Mouse (Mus musculus) frontal cortex, adult 2 months (tissue): ENCODE measurements around the gene Tsr3. TPM values are rescaled to one million over a fixed set of nuclear protein-coding genes. Genes with fewer than 3 reads are reported as not detected.

Experiments
- DNase-seq, 2 experiments: peaks; one replicate each; pipeline ENCODE4 v3.0.0; 2022; ENCODE audit warnings: low spot score in 1 of 2; ENCODE audit errors: extremely low spot score in 1 of 2
- polyA plus RNA-seq: library from polyadenylated mRNA; depleted of rRNA; stranded (reverse); fragments of >200 nt; gene quantifications from 2 replicates; pipeline ENCODE4 v1.2.3, GENCODE M21; 2012; rRNA removed

Gene Tsr3
- polyA plus RNA-seq, 1 experiment: 41.4 TPM

DNA sequence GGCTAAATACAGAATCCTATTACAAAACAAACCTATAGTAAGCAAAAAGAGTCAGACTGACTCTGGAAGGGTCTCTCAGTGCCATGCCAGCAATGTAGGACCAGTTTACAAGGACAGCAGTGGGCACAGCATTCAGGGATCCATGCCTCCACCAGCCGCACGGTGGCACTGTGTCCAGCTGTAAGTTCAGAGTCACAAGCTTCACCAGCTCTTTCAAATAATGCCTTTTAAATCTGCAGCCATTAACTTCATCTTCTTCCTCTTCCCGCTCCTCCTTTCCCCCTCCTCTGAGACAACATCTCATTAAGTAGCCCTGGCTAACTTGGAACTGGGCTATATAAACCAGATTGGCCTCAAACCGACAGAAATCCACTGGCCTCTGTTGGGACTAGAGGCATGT is 48.9 kb downstream of the Tsr3 start:
- DNase-seq: peak in 1 of 2 experiments; percentile 61

DNA sequence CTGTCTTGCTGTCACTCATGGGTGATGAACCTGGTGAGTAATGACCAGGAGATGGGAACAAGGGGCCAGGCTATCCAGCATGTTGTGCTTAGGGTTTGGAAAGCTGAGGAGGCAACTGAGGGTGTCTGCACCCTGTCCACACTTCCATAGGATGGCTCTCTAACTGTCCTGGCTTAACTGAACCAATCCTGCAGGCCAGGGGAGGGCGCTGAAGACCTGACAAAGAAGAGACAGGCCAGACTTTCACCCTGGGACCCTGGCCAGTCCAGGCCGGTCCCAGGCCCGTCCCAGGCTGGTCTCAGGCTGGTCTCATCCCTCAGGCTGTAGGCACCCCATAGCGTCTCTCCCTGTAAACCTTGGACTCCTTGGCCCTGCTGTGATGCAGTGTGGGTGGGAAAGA is 50.4 kb downstream of the Tsr3 start:
- DNase-seq: no peak

Other genes with a start within 250 kb of the Tsr3 start
- gene Cramp1l, start 224.4 kb upstream of the Tsr3 start, polyA plus RNA-seq: 21.5 and 22.2 TPM in 2 replicates
- gene Ift140, start 224.1 kb upstream of the Tsr3 start, polyA plus RNA-seq: 19.0 and 23.6 TPM in 2 replicates
- gene Tmem204, start 156.6 kb upstream of the Tsr3 start, polyA plus RNA-seq: 16.2 and 16.3 TPM in 2 replicates
- gene Telo2, start 124.2 kb upstream of the Tsr3 start, polyA plus RNA-seq: 19.0 and 27.2 TPM in 2 replicates
- 0.08 and 0.16 TPM in 2 replicates for gene Ptx4, start 119.4 kb upstream of the Tsr3 start, polyA plus RNA-seq
- gene Clcn7, start 106.8 kb upstream of the Tsr3 start, polyA plus RNA-seq: 45.6 and 51.4 TPM in 2 replicates
- gene Ccdc154, start 77.7 kb upstream of the Tsr3 start, polyA plus RNA-seq: 0.04 TPM in 1 of 2 replicates, not detected in the other
- gene Gm38655, start 64.7 kb upstream of the Tsr3 start, polyA plus RNA-seq: not detected in 2 replicates
- 21.9 and 23.4 TPM in 2 replicates for gene BC003965, start 55.6 kb upstream of the Tsr3 start, polyA plus RNA-seq
- 41.1 and 42.1 TPM in 2 replicates for gene Unkl, start 51.8 kb upstream of the Tsr3 start, polyA plus RNA-seq
- gene Gnptg, start within 50 bp of the Tsr3 start, polyA plus RNA-seq: 126 and 128 TPM in 2 replicates
- 12.5 and 18.6 TPM in 2 replicates for gene Baiap3, start 16.2 kb downstream of the Tsr3 start, polyA plus RNA-seq
- 265 and 295 TPM in 2 replicates for gene Ube2i, start 34.5 kb downstream of the Tsr3 start, polyA plus RNA-seq
- gene Prss34, start 58.2 kb downstream of the Tsr3 start, polyA plus RNA-seq: not detected in 2 replicates
- gene Prss28, start 68.5 kb downstream of the Tsr3 start, polyA plus RNA-seq: not detected in 2 replicates
- not detected in 2 replicates for gene Prss29, start 78.5 kb downstream of the Tsr3 start, polyA plus RNA-seq
- gene Tpsab1, start 105.4 kb downstream of the Tsr3 start, polyA plus RNA-seq: not detected in 2 replicates
- gene Tpsb2, start 126.1 kb downstream of the Tsr3 start, polyA plus RNA-seq: not detected in 2 replicates
- not detected in 2 replicates for gene Tpsg1, start 129.1 kb downstream of the Tsr3 start, polyA plus RNA-seq
- gene Cacna1h, start 193.6 kb downstream of the Tsr3 start, polyA plus RNA-seq: 72.9 and 77.0 TPM in 2 replicates
- 0.61 and 1.1 TPM in 2 replicates for gene Tekt4, start 214.4 kb downstream of the Tsr3 start, polyA plus RNA-seq